Mouse (Mus musculus) ES-E14 (cell line): ENCODE results near the gene Dclk3. TPM values are rescaled to one million over a fixed set of nuclear protein-coding genes. Genes with fewer than 3 reads are reported as not detected.

ENCODE experiments used
- DNase-seq: peaks from one replicate; pipeline ENCODE4 v3.0.0-alpha.2; 2013; ENCODE audit warnings: low read depth, low spot score
- H3K27ac ChIP-seq: 2 replicates; pipeline ENCODE4 v1.5.1; 2012; ENCODE audit warnings: low read depth, mild to moderate bottlenecking, low read length, moderate library complexity, mixed read lengths; ENCODE audit not compliant: poor library complexity, insufficient read depth, severe bottlenecking
- H3K36me3 ChIP-seq: 2 replicates; pipeline ENCODE4 v1.6.1; 2012; ENCODE audit warnings: mild to moderate bottlenecking, low read length, moderate library complexity, mixed read lengths; ENCODE audit not compliant: control insufficient read depth, poor library complexity, insufficient read depth, severe bottlenecking
- H3K4me1 ChIP-seq, 2 experiments: fragments of 150-350 bp in 1 of 2; sonication (generic) in 1 of 2; 2 replicates each; pipeline ENCODE4 v1.6.1; 2012; ENCODE audit warnings: low read length in 2 of 2, mild to moderate bottlenecking in 1 of 2, mixed read lengths in 1 of 2; ENCODE audit not compliant: control insufficient read depth in 2 of 2, insufficient read depth in 2 of 2, poor library complexity in 1 of 2
- H3K4me3 ChIP-seq, 2 experiments: fragments of 150-350 bp in 1 of 2; sonication (generic) in 1 of 2; 2 replicates each; pipeline ENCODE4 v1.5.1; 2012; ENCODE audit warnings: low read length in 2 of 2, low read depth in 1 of 2, mild to moderate bottlenecking in 1 of 2, mixed read lengths in 1 of 2; ENCODE audit not compliant: insufficient read depth in 1 of 2, poor library complexity in 1 of 2, severe bottlenecking in 1 of 2
- H3K9ac ChIP-seq: 2 replicates; pipeline ENCODE4 v1.6.1; 2012; ENCODE audit warnings: low read depth, mild to moderate bottlenecking, low read length, mixed read lengths; ENCODE audit not compliant: poor library complexity, insufficient read depth, severe bottlenecking
- H3K9me3 ChIP-seq: fragments of 150-350 bp; sonication (generic); 2 replicates; pipeline ENCODE4 v1.6.1; 2012; ENCODE audit warnings: low read depth, mild to moderate bottlenecking, low read length; ENCODE audit not compliant: control insufficient read depth, insufficient read depth
- CHD2 ChIP-seq: IDR thresholded peaks from 2 replicates; pipeline ENCODE4 v1.6.1; 2014; ENCODE audit warnings: mild to moderate bottlenecking, low read depth, low read length, inconsistent platforms
- HCFC1 ChIP-seq: IDR thresholded peaks from 2 replicates; pipeline ENCODE4 v1.6.1; 2012; ENCODE audit warnings: low read length, inconsistent platforms, borderline replicate concordance; ENCODE audit not compliant: insufficient read depth
- MAFK ChIP-seq: IDR thresholded peaks from 2 replicates; pipeline ENCODE4 v1.6.1; 2014; ENCODE audit warnings: mild to moderate bottlenecking, low read depth, low read length, inconsistent platforms; ENCODE audit not compliant: insufficient read depth
- ZC3H11A ChIP-seq: IDR thresholded peaks from 2 replicates; pipeline ENCODE4 v1.6.1; 2012; ENCODE audit warnings: low read depth, mild to moderate bottlenecking, inconsistent platforms, low read length, borderline replicate concordance
- ZNF384 ChIP-seq: IDR thresholded peaks from 2 replicates; pipeline ENCODE4 v1.6.1; 2012; ENCODE audit warnings: low read depth, low read length, inconsistent platforms
- in situ Hi-C, 2 experiments: fragments of 600-800 bp; cut with MboI; formaldehyde crosslinking; loops; one replicate each; pipeline ENCODE4 v1.15.1; 2025; ENCODE audit warnings: low sequenced_read_pairs in 2 of 2, inconsistent platforms in 1 of 2; ENCODE audit not compliant: unreplicated experiment in 2 of 2
- total RNA-seq: library from RNA; depleted of rRNA; stranded (reverse); fragments of 300-350 nt; gene quantifications from 2 replicates; pipeline ENCODE4 v1.2.3, GENCODE M21; 2012; rRNA removed

Gene Dclk3
- total RNA-seq, result 0.37 and 0.40 TPM in 2 replicates

DNA sequence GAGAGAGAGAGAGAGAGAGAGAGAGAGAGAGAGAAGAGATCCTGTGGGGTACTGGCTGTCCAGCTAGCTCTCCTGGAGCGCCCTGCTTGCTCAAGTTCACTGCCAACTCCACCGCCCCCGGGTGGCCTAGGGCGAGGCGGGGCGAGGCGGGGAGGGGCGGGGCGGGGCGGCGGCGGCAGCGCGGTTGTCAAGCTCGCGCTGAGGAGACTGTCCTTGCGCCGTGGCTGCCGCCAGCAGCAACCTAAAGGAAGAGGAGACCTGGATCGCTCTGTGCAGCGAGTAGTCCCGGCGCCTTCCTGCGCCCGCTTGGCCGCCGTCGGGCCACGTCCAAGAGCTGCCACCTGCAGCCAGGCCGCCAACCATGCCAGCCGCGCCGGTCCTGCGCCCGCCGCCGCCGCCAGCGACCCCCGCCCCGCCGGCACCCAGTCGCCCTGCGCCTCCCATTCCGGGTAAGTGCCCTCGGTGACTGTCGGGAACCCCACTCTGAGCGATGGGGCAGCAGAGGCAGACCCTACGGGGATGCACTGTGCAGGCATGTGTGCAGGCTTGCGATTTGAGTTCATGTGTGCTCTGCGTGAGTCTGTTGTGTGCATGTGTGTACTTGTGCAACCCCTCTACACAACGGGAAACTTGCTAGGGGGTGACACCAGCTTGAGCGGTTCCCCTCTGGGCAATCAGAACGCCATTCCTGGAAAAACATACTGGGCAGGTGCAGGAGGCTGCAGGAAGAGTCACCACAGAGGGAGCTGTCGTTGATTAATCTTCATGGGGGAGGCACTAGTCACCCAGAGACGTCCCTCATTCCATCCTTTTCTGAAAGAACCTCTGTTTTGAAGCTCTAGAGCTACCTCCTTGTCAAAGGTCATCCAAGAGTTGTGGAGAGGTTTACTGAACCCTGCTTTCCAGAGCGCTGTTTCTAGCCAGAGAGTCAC is at the start of gene Dclk3:
Gene Dclk3 (plus strand): TSS at position 178 of the 932 bp plus-strand sequence.
- no peak for TF ChIP-seq HCFC1
- TF ChIP-seq CHD2, result no peak
- TF ChIP-seq ZC3H11A, result no peak
- TF ChIP-seq ZNF384, result no peak
- TF ChIP-seq MAFK, result no peak
- H3K36me3 ChIP-seq, result no peaks in the 10 kb centered on the region
- in situ Hi-C loops, result no loop called here
- no peaks in the 10 kb centered on the region for H3K4me1 ChIP-seq
- no peaks in the 10 kb centered on the region for H3K9me3 ChIP-seq
- peak within 1 kb of the TSS; percentile 76 for H3K9ac ChIP-seq
- H3K27ac ChIP-seq, result no peak within 1 kb of the TSS
- DNase-seq, result no peak
- peak within 1 kb of the TSS; percentile 48 to 87; a peak in 3 of 4 replicates for H3K4me3 ChIP-seq

DNA sequence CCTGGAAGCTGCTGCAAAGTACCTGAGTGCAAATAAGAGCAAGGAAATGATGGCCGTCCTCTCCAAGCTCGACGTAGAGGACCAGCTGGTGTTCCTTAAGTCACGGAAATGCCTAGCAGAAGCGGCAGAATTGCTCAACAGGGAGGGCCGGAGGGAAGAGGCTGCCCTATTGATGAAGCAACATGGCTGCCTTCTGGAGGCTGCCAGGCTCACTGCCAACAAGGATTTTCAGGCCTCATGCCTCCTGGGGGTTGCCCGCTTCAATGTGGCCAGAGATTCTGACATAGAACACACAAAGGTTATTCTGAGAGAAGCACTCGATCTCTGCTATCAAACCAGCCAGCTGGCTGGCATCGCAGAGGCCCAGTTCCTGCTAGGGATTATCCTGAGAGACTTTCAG is 48.9 kb upstream of the Dclk3 start:
- TF ChIP-seq ZNF384 (no peak), ZC3H11A (no peak), MAFK (no peak), HCFC1 (no peak), CHD2 (no peak)
- Histone ChIP-seq H3K27ac (no peak overlapping the region), H3K4me3 (no peak overlapping the region), H3K9ac (no peak overlapping the region), H3K4me1 (no peaks in the 10 kb centered on the region), H3K9me3 (no peaks in the 10 kb centered on the region), H3K36me3 (no peaks in the 10 kb centered on the region)
- in situ Hi-C loops, result no loop called here
- no peak for DNase-seq

DNA sequence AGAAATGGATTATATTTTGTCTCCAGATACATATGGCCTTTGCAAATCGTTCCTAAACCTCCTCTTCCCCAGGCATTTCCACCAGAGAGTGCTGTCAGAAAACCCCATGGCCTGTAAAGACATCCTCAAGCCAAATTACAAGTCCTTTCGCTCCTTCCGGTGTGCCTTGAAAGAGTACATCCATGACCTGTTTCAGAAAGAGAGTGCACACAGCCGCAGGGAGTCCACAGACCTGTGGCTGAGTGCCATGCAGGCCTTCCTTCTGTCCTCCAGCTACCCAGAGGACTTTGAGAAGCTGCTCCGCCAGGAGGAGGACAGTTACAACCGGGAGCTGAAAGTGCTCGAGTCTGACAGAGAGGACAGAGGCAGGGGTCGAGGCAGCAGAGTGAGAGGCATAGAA is 47.8 kb upstream of the Dclk3 start:
- TF ChIP-seq ZNF384 (no peak), ZC3H11A (no peak), HCFC1 (no peak), MAFK (no peak), CHD2 (no peak)
- no peak overlapping the region for H3K27ac ChIP-seq
- no peak for DNase-seq
- no peak overlapping the region for H3K9ac ChIP-seq
- in situ Hi-C loops, result no loop called here
- H3K4me1 ChIP-seq, result no peaks in the 10 kb centered on the region
- no peaks in the 10 kb centered on the region for H3K9me3 ChIP-seq
- no peak overlapping the region for H3K4me3 ChIP-seq
- no peaks in the 10 kb centered on the region for H3K36me3 ChIP-seq

DNA sequence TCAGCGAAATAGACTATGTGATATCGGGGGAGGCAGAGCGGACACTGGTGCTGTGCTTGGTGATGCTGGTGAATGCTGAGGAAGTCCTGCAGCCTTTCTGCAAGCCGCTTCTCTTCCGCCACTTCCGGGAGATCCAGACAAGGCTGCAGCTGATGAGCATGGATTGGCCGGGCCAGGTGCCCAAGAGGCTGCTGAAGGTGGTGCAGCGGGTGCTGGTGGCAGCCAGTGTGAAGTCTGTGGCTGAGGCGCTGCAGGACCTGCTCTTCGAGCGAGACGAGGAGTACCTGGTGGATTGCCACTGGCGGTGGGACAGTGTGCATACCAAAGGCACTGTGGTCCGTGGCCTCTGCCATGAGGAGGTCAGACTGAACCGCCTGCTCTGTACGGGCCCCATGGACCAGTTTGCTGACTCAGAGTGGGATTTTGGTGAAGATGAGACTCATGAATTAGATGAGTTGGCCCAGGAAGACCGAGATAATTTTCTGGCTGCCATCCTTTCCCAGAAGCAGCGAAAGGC is 46.9 kb upstream of the Dclk3 start:
- TF ChIP-seq MAFK (no peak), HCFC1 (no peak), CHD2 (no peak), ZC3H11A (no peak), ZNF384 (no peak)
- peak; percentile 22 for DNase-seq
- in situ Hi-C loops, result no loop called here
- Histone ChIP-seq H3K9me3 (no peaks in the 10 kb centered on the region), H3K4me1 (no peaks in the 10 kb centered on the region), H3K27ac (no peak overlapping the region), H3K36me3 (no peaks in the 10 kb centered on the region), H3K4me3 (peak overlapping the region; percentile 53; a peak in 3 of 4 replicates), H3K9ac (no peak overlapping the region)
